Mouse (Mus musculus): Measurements from ENCODE around the gene Setd1a.
"Not testable (repeated sequence)": the region's sequence is repeated elsewhere in the genome, so short reads cannot be mapped to it uniquely, and the experiment has no call there.

Setd1a gene

GRCm38 (mm10) chr7:127776426-127776825 lies at the start of gene Setd1a:
Setd1a (plus strand) TSS chr7:127776670.
- peak; percentile 94 for DNase-seq

GRCm38 (mm10) chr7:127727898-127728297 lies 48.6 kb upstream of the Setd1a start:
- DNase-seq, result no peak

GRCm38 (mm10) chr7:127730170-127730569 lies 46.3 kb upstream of the Setd1a start:
- DNase-seq, result no peak

GRCm38 (mm10) chr7:127732066-127732465 lies 44.4 kb upstream of the Setd1a start, which contains the start of gene Ctf2:
Ctf2 (minus strand) TSS chr7:127732166.
- DNase-seq, result not testable (repeated sequence)

- DNase-seq, result peak; percentile 79
These were observed 32.0 kb upstream of the Setd1a start, which contains the start of gene Fbxl19 for GRCm38 (mm10) chr7:127744366-127745045. Fbxl19 (plus strand) TSS chr7:127744543.

GRCm38 (mm10) chr7:127745251-127745651 lies 31.2 kb upstream of the Setd1a start:
- peak; percentile 90 for DNase-seq

- peak; percentile 93 for DNase-seq
These were observed 30.6 kb upstream of the Setd1a start for GRCm38 (mm10) chr7:127745652-127746493.

GRCm38 (mm10) chr7:127746494-127747491 lies 29.7 kb upstream of the Setd1a start:
- DNase-seq, result no peak

GRCm38 (mm10) chr7:127747559-127748234 lies 28.8 kb upstream of the Setd1a start:
- DNase-seq, result no peak

- no peak for DNase-seq
These were observed 28.3 kb upstream of the Setd1a start for GRCm38 (mm10) chr7:127748235-127748560.

GRCm38 (mm10) chr7:127750131-127751127 lies 26.0 kb upstream of the Setd1a start:
- DNase-seq, result no peak

GRCm38 (mm10) chr7:127751619-127752018 lies 24.9 kb upstream of the Setd1a start:
- DNase-seq, result no peak

- DNase-seq, result no peak
These were observed 24.4 kb upstream of the Setd1a start for GRCm38 (mm10) chr7:127752069-127752468.

GRCm38 (mm10) chr7:127753158-127753557 lies 23.3 kb upstream of the Setd1a start:
- DNase-seq, result no peak

GRCm38 (mm10) chr7:127753741-127754140 lies 22.7 kb upstream of the Setd1a start:
- DNase-seq, result no peak

GRCm38 (mm10) chr7:127759716-127760115 lies 16.8 kb upstream of the Setd1a start:
- DNase-seq, result no peak

- no peak for DNase-seq
These were observed 16.0 kb upstream of the Setd1a start for GRCm38 (mm10) chr7:127760478-127760877.

GRCm38 (mm10) chr7:127761026-127761425 lies 15.4 kb upstream of the Setd1a start:
- peak; percentile 82 for DNase-seq

GRCm38 (mm10) chr7:127763642-127764041 lies 12.8 kb upstream of the Setd1a start:
- DNase-seq, result no peak

- no peak for DNase-seq
These were observed 10.7 kb upstream of the Setd1a start for GRCm38 (mm10) chr7:127765756-127766155.

Data from lung, postnatal 14 days (tissue).